Mouse (Mus musculus) limb, embryonic 14.5 days (tissue): ENCODE measurements around the gene Fam240a. TPM values are rescaled to one million over a fixed set of nuclear protein-coding genes. Genes with fewer than 3 reads are reported as not detected.

Experiments used
- ATAC-seq: fragments of 200-750 bp; cut with Nextera tagmentation; 2 replicates; pipeline ENCODE4 v1.8.0; 2017; ENCODE audit warnings: low read depth, moderate number of reproducible peaks, moderate TSS enrichment; ENCODE audit not compliant: low FRiP score
- DNase-seq: peaks from one replicate; pipeline ENCODE4 v3.0.0-alpha.2; 2015; ENCODE audit warnings: low spot score
- H3K27ac ChIP-seq: fragments of 300-500 bp; sonication (generic); replicated peaks from 2 replicates; pipeline ENCODE4 v1.5.1; 2014; ENCODE audit warnings: low read depth, mild to moderate bottlenecking, low read length, moderate library complexity, mixed read lengths
- H3K27me3 ChIP-seq: fragments of 300-500 bp; sonication (generic); 2 replicates; pipeline ENCODE4 v1.6.1; 2014; ENCODE audit warnings: low read length, mixed read lengths; ENCODE audit not compliant: control insufficient read depth, insufficient read depth
- H3K36me3 ChIP-seq: fragments of 300-500 bp; sonication (generic); 2 replicates; pipeline ENCODE4 v1.6.1; 2014; ENCODE audit warnings: mild to moderate bottlenecking, low read length, moderate library complexity, mixed read lengths; ENCODE audit not compliant: control insufficient read depth, insufficient read depth
- H3K4me1 ChIP-seq: fragments of 300-500 bp; sonication (generic); 2 replicates; pipeline ENCODE4 v1.6.1; 2014; ENCODE audit warnings: antibody characterized with exemption, low read length, mixed read lengths; ENCODE audit not compliant: control insufficient read depth, insufficient read depth
- H3K4me2 ChIP-seq: fragments of 300-500 bp; sonication (generic); replicated peaks from 2 replicates; pipeline ENCODE4 v1.6.1; 2014; ENCODE audit warnings: low read depth, mild to moderate bottlenecking, low read length, moderate library complexity; ENCODE audit not compliant: severe bottlenecking
- H3K4me3 ChIP-seq: fragments of 300-500 bp; sonication (generic); replicated peaks from 2 replicates; pipeline ENCODE4 v1.5.1; 2014; ENCODE audit warnings: low read length
- H3K9ac ChIP-seq: fragments of 300-500 bp; sonication (generic); 2 replicates; pipeline ENCODE4 v1.6.1; 2014; ENCODE audit warnings: mild to moderate bottlenecking, low read depth, low read length, moderate library complexity; ENCODE audit not compliant: severe bottlenecking
- H3K9me3 ChIP-seq: fragments of 300-500 bp; sonication (generic); 2 replicates; pipeline ENCODE4 v1.6.1; 2016; ENCODE audit warnings: low read length; ENCODE audit not compliant: control insufficient read depth
- POLR2A ChIP-seq: fragments of 200-500 bp; IDR thresholded peaks from 2 replicates; pipeline ENCODE4 v1.8.0; 2012; ENCODE audit warnings: inconsistent platforms, mild to moderate bottlenecking, moderate library complexity, borderline replicate concordance; ENCODE audit not compliant: insufficient read depth, insufficient read length; ENCODE audit errors: extremely low read depth
- WGBS: fragments of 180-500 bp; shearing (Covaris S2); extraction: QIAGEN DNeasy Blood & Tissue Kit; methylation state at CpG from one replicate; pipeline ENCODE4 v1.1.7; 2014; 5-methylcytosine and 5-hydroxymethylcytosine counted together
- polyA plus RNA-seq, 2 experiments: library from polyadenylated mRNA; depleted of rRNA in 1 of 2; stranded (reverse) in 1 of 2; unstranded in 1 of 2; fragments of >200 nt; fragmentation: Nextera tagmentation in 1 of 2; extraction: Ambion mirVana in 1 of 2; gene quantifications; 2 replicates each; pipeline versions ENCODE4 v1.2.1 to v1.2.3; 2012 to 2014

Fam240a gene
- polyA plus RNA-seq, 2 experiments = not detected

GRCm38 (mm10) chr9:110931573-110931972, 14.9 kb upstream of the Fam240a start:
- Histone ChIP-seq H3K27ac (no peak overlapping the region), H3K36me3 (no peaks in the 10 kb centered on the region), H3K4me1 (no peaks in the 10 kb centered on the region), H3K9ac (no peak overlapping the region), H3K27me3 (no peaks in the 10 kb centered on the region), H3K9me3 (no peaks in the 10 kb centered on the region), H3K4me2 (no peak overlapping the region), H3K4me3 (no peak overlapping the region)
- TF ChIP-seq POLR2A = no peak
- ATAC-seq = no peak
- DNase-seq = no peak
- 71% methylated on average over 6 of the region's 6 CpGs for WGBS

DNA sequence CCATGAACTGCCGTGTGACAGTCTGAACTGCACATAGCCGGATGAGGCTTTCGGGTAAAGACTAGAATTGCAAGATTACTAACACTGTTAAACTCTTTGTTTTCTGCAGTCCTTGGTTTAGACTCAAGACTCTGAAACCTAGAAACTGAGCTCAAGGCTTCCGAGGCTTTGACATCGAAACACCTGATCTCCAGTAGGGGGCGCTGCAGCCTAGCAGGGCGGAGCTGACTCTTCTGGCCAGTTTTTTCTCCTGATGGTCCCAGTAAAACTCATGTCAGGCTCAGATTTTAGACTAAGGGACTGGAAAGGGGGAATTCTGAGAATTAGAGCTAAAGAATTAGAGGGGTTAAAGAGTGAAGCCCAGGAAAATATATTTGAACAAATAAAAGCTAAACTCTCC, 6.1 kb upstream of the Fam240a start:
- DNase-seq = peak; percentile 73
- TF ChIP-seq POLR2A = no peak
- no peaks in the 10 kb centered on the region for H3K4me1 ChIP-seq
- no peak for ATAC-seq
- no peak overlapping the region for H3K9ac ChIP-seq
- H3K36me3 ChIP-seq = no peaks in the 10 kb centered on the region
- H3K27me3 ChIP-seq = no peaks in the 10 kb centered on the region
- H3K4me2 ChIP-seq = no peak overlapping the region
- no peak overlapping the region for H3K27ac ChIP-seq
- H3K4me3 ChIP-seq = no peak overlapping the region
- no peaks in the 10 kb centered on the region for H3K9me3 ChIP-seq
- 14% methylated on average over 7 of the region's 7 CpGs for WGBS

DNA sequence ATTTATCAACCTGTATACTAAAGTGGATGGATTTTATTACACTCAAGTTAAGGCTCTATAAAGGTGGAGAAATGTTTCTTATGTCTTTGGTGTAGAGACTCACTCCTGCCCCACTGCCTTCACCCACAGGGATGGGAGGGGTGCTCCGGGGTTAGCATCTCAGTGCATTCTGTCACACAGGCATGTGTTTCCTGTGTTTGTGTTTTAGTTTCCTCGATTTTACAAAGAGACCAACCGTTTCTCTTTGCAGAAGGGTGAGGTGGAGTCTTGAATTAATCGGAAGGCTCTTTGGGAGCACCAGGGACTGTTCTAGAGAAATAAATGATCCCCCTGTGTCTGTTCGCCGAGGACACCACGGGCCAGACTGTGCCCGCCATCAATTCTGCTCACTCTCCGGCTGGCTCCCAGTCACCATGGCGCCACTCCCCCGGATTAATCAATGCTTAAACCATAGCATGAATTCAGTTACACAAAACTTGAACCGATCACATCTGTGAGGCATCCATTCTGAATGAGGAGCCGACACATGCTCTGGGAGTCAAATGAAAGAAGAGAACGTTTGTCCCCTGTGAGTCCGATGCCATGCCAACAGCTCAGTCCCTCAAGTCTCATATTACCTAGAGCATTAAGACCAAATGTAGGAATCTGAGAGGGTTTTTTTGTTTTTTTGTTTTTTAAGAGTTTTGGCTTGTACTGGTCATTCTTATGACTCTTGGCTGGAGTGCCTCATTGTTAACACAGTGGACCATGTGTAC, 4.2 kb upstream of the Fam240a start:
- H3K9me3 ChIP-seq = no peaks in the 10 kb centered on the region
- H3K9ac ChIP-seq = no peak overlapping the region
- TF ChIP-seq POLR2A = no peak
- H3K4me1 ChIP-seq = no peaks in the 10 kb centered on the region
- ATAC-seq (no peak; the same call in 1 of the 2 replicates), DNase-seq (no peak)
- H3K27me3 ChIP-seq = no peaks in the 10 kb centered on the region
- no peaks in the 10 kb centered on the region for H3K36me3 ChIP-seq
- H3K27ac ChIP-seq = no peak overlapping the region
- no peak overlapping the region for H3K4me2 ChIP-seq
- WGBS = 64% methylated on average over 15 of the region's 15 CpGs
- H3K4me3 ChIP-seq = no peak overlapping the region

- H3K27ac ChIP-seq = no peak overlapping the region
- no peak overlapping the region for H3K9ac ChIP-seq
- 66% methylated on average over 8 of the region's 8 CpGs for WGBS
- H3K36me3 ChIP-seq = no peaks in the 10 kb centered on the region
- no peak for ATAC-seq
- DNase-seq = no peak
- no peak for TF ChIP-seq POLR2A
- no peak overlapping the region for H3K4me3 ChIP-seq
- no peaks in the 10 kb centered on the region for H3K9me3 ChIP-seq
- no peaks in the 10 kb centered on the region for H3K4me1 ChIP-seq
- H3K4me2 ChIP-seq = no peak overlapping the region
- no peaks in the 10 kb centered on the region for H3K27me3 ChIP-seq
Measured at GRCm38 (mm10) chr9:110915466-110915865, 1.2 kb downstream of the Fam240a start.

DNA sequence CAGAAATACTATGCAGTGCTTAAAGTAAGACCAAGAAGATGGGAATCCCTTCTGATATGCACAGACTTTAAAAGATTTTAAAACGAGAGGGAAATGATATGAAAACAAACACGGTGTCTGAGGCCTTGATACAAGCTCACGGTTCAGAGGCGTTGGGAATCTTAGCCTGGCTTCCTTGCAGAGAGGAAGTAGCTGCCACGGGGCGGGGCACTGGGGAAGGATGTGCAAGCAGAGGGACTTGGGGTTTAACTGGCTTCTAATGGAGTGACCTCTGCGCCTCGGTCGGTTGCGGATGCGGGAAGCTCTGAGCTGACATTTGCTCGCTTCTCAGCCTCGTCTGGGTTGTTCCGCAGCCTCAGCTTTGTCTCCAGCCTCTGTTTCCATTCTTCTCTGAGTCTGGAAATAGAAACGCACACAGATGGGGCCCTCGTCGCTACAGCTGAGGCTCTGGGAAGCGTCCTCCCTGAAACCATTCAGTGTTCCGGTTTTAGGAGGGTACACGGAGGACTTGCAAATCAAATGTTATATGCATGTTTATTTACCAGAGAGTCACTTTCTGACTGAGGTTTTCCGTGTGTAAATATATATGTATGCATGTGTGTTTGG, 1.9 kb downstream of the Fam240a start:
- ATAC-seq (no peak), DNase-seq (no peak)
- no peaks in the 10 kb centered on the region for H3K36me3 ChIP-seq
- H3K4me3 ChIP-seq = no peak overlapping the region
- H3K9ac ChIP-seq = no peak overlapping the region
- H3K27ac ChIP-seq = no peak overlapping the region
- H3K9me3 ChIP-seq = no peaks in the 10 kb centered on the region
- TF ChIP-seq POLR2A = no peak
- no peaks in the 10 kb centered on the region for H3K4me1 ChIP-seq
- 64% methylated on average over 21 of the region's 21 CpGs for WGBS
- no peak overlapping the region for H3K4me2 ChIP-seq
- no peaks in the 10 kb centered on the region for H3K27me3 ChIP-seq
